Mouse (Mus musculus) heart, postnatal 0 days (tissue): Measurements from ENCODE around the gene Lpar6. TPM values are rescaled to one million over a fixed set of nuclear protein-coding genes. Genes with fewer than 3 reads are reported as not detected.

Experiments used
- ATAC-seq: fragments of 200-750 bp; cut with Nextera tagmentation; 2 replicates; pipeline ENCODE4 v1.8.0; 2017; ENCODE audit warnings: low read depth, moderate number of reproducible peaks, moderate library complexity; ENCODE audit not compliant: insufficient read depth
- DNase-seq: peaks from one replicate; pipeline ENCODE4 v3.0.0-alpha.2; 2016; ENCODE audit warnings: low spot score
- H3K27ac ChIP-seq: fragments of 300-500 bp; sonication (generic); 2 replicates; pipeline ENCODE4 v1.5.1; 2014; ENCODE audit warnings: low read depth, mild to moderate bottlenecking
- H3K27me3 ChIP-seq: fragments of 300-500 bp; sonication (generic); 2 replicates; pipeline ENCODE4 v1.6.1; 2014; ENCODE audit warnings: low read length, mixed read lengths; ENCODE audit not compliant: control insufficient read depth, insufficient read depth
- H3K36me3 ChIP-seq: fragments of 300-500 bp; sonication (generic); replicated peaks from 2 replicates; pipeline ENCODE4 v1.6.1; 2014; ENCODE audit warnings: low read length, mixed read lengths; ENCODE audit not compliant: control insufficient read depth, insufficient read depth
- H3K4me1 ChIP-seq: fragments of 300-500 bp; sonication (generic); 2 replicates; pipeline ENCODE4 v1.6.1; 2014; ENCODE audit warnings: antibody characterized with exemption; ENCODE audit not compliant: control insufficient read depth, insufficient read depth
- H3K4me2 ChIP-seq: fragments of 300-500 bp; sonication (generic); 2 replicates; pipeline ENCODE4 v1.6.1; 2014; ENCODE audit warnings: low read depth, mild to moderate bottlenecking, low read length, moderate library complexity
- H3K4me3 ChIP-seq: fragments of 300-500 bp; sonication (generic); 2 replicates; pipeline ENCODE4 v1.5.1; 2014; ENCODE audit warnings: low read depth, low read length
- H3K9ac ChIP-seq: fragments of 300-500 bp; sonication (generic); replicated peaks from 2 replicates; pipeline ENCODE4 v1.6.1; 2014; ENCODE audit warnings: low read depth, low read length, mixed read lengths
- H3K9me3 ChIP-seq: fragments of 300-500 bp; sonication (generic); replicated peaks from 2 replicates; pipeline ENCODE4 v1.6.1; 2016; ENCODE audit warnings: low read length; ENCODE audit not compliant: control insufficient read depth
- CTCF ChIP-seq: IDR thresholded peaks from 2 replicates; pipeline ENCODE4 v1.5.1; 2016; ENCODE audit warnings: antibody characterized with exemption, control low read depth, low read depth
- EP300 ChIP-seq: IDR thresholded peaks from 2 replicates; pipeline ENCODE4 v1.6.1; 2016; ENCODE audit warnings: antibody characterized with exemption, low read depth
- WGBS: fragments of 180-500 bp; shearing (Covaris S2); extraction: QIAGEN DNeasy Blood & Tissue Kit; methylation state at CpG from one replicate; pipeline ENCODE4 v1.1.7; 2014; 5-methylcytosine and 5-hydroxymethylcytosine counted together
- polyA plus RNA-seq: library from polyadenylated mRNA; unstranded; fragments of >200 nt; fragmentation: Nextera tagmentation; extraction: Ambion mirVana; gene quantifications from 2 replicates; pipeline ENCODE4 v1.2.1, GENCODE M21; 2015
- total RNA-seq: library from RNA; depleted of rRNA; stranded (reverse); fragments of >200 nt; gene quantifications from 2 replicates; pipeline ENCODE4 v1.2.3, GENCODE M21; 2014; ENCODE audit warnings: low replicate concordance

Lpar6 gene
- total and polyA plus RNA-seq, 2 experiments from 2014 or later, result 6.6 to 7.2 TPM

GRCm38 (mm10) chr14:73244061-73244597 lies 6.4 kb downstream of the Lpar6 start:
- 83% methylated on average over 2 of the region's 2 CpGs for WGBS
- ATAC-seq (no peak), DNase-seq (no peak)
- Histone ChIP-seq H3K27ac (peak overlapping the region; percentile 25; the same call in 1 of the 2 replicates), H3K27me3 (no peaks in the 10 kb centered on the region), H3K4me2 (no peak overlapping the region), H3K9me3 (no peaks in the 10 kb centered on the region), H3K4me1 (peaks cover 12% of the 10 kb centered on the region), H3K36me3 (peaks cover 6% of the 10 kb centered on the region; the same call in 1 of the 2 replicates), H3K4me3 (no peak overlapping the region), H3K9ac (no peak overlapping the region)
- TF ChIP-seq EP300 (no peak), CTCF (no peak)

- Histone ChIP-seq H3K27me3 (no peaks in the 10 kb centered on the region), H3K4me2 (no peak overlapping the region), H3K9ac (no peak overlapping the region), H3K27ac (no peak overlapping the region), H3K4me1 (no peaks in the 10 kb centered on the region), H3K36me3 (no peaks in the 10 kb centered on the region), H3K9me3 (no peaks in the 10 kb centered on the region), H3K4me3 (no peak overlapping the region)
- 98% methylated on average over 2 of the region's 2 CpGs for whole genome bisulfite sequencing
- ATAC-seq, result no peak
- DNase-seq, result no peak
- TF ChIP-seq EP300, result no peak
- TF ChIP-seq CTCF, result no peak
Observed at GRCm38 (mm10) chr14:73250056-73250455, 12.4 kb downstream of the Lpar6 start.

GRCm38 (mm10) chr14:73252276-73252675 lies 14.6 kb downstream of the Lpar6 start:
- no peak overlapping the region for H3K4me3 ChIP-seq
- H3K36me3 ChIP-seq, result no peaks in the 10 kb centered on the region
- 82% methylated on average over 2 of the region's 2 CpGs for WGBS
- no peaks in the 10 kb centered on the region for H3K4me1 ChIP-seq
- TF ChIP-seq EP300 (no peak), CTCF (no peak)
- H3K9me3 ChIP-seq, result no peaks in the 10 kb centered on the region
- H3K9ac ChIP-seq, result no peak overlapping the region
- H3K4me2 ChIP-seq, result no peak overlapping the region
- H3K27me3 ChIP-seq, result no peaks in the 10 kb centered on the region
- no peak for ATAC-seq
- DNase-seq, result no peak
- H3K27ac ChIP-seq, result peak overlapping the region; percentile 58

- H3K9ac ChIP-seq, result no peak overlapping the region
- DNase-seq, result no peak
- ATAC-seq, result peak; percentile 27; the same call in 1 of the 2 replicates
Observed at GRCm38 (mm10) chr14:73253453-73254251, 16.0 kb downstream of the Lpar6 start.

GRCm38 (mm10) chr14:73254412-73254811 lies 16.7 kb downstream of the Lpar6 start:
- Histone ChIP-seq H3K27me3 (no peaks in the 10 kb centered on the region), H3K4me1 (no peaks in the 10 kb centered on the region), H3K9ac (no peak overlapping the region), H3K27ac (peak overlapping the region; percentile 32), H3K4me3 (no peak overlapping the region), H3K4me2 (no peak overlapping the region), H3K36me3 (no peaks in the 10 kb centered on the region), H3K9me3 (no peaks in the 10 kb centered on the region)
- 64% methylated on average over 4 of the region's 4 CpGs for WGBS
- no peak for ATAC-seq
- TF ChIP-seq EP300, result no peak
- TF ChIP-seq CTCF, result no peak
- no peak for DNase-seq

More at GRCm38 (mm10) chr14:73253453-73254251, 16.0 kb downstream of the Lpar6 start:
- TF ChIP-seq CTCF (no peak), EP300 (no peak)
- Histone ChIP-seq H3K9me3 (no peaks in the 10 kb centered on the region), H3K4me1 (no peaks in the 10 kb centered on the region), H3K4me2 (no peak overlapping the region), H3K36me3 (no peaks in the 10 kb centered on the region), H3K27ac (peak overlapping the region; percentile 61), H3K4me3 (no peak overlapping the region), H3K27me3 (no peaks in the 10 kb centered on the region)
- 60% methylated on average over 6 of the region's 6 CpGs for WGBS
